Mouse (Mus musculus): ENCODE results near the gene Apex1.

GRCm38 (mm10) chr14:50875175-50875574 is 49.6 kb upstream of the Apex1 start:
- no peak for TF ChIP-seq CTCF (IDR thresholded peaks at IDR 0.05; ENCODE audit: extremely low read depth, insufficient read depth, low read length)
- TF ChIP-seq POLR2A (IDR thresholded peaks at IDR 0.05; ENCODE audit: extremely low read depth, insufficient read depth, low read length): no peak
